Mouse (Mus musculus): ENCODE results near the gene Aldh16a1. TPM values are rescaled to one million over a fixed set of nuclear protein-coding genes. Genes with fewer than 3 reads are reported as not detected.
A peak's percentile ranks its signal among the peaks of the same experiment; 100 is the strongest.

The Aldh16a1 gene
- total and polyA plus RNA-seq, 3 experiments = 26.9 to 49.8 (median 45.1) TPM

GRCm38 (mm10) chr7:45124224-45125143, 29.9 kb downstream of the Aldh16a1 start, which contains the start of gene Rps11 (continued):
- no peak for TF ChIP-seq ZKSCAN1 (IDR thresholded peaks at IDR 0.05; ENCODE audit: borderline replicate concordance, low read depth, low read length)

GRCm38 (mm10) chr7:45123186-45123570, 31.2 kb downstream of the Aldh16a1 start:
- dilution Hi-C loops (cut with MboI; ENCODE audit: extremely low pct_ligation_motif_present, extremely low pct_unique_long_range_greater_than_20kb, low sequenced_read_pairs) = no loop called here
- Histone ChIP-seq H3K27me3 (replicated peaks) (no peaks in the 10 kb centered on the region), H3K4me3 (replicated peaks in 1 of 3; ENCODE audit: low read depth in 2 of 3, low read length in 2 of 3, poor library complexity in 1 of 3) (peak overlapping the region; percentile 73 to 92 (median 84)), H3K4me1 (ENCODE audit: control insufficient read depth in 1 of 2, insufficient read depth in 2 of 2) (peaks cover 10 to 47% of the 10 kb centered on the region in 2 experiments), H3K9me3 (replicated peaks; ENCODE audit: low read length) (no peaks in the 10 kb centered on the region), H3K9ac (ENCODE audit: insufficient read depth, low read depth) (peak overlapping the region; percentile 96), H3K27ac (ENCODE audit: insufficient read depth, low read depth) (peak overlapping the region; percentile 65; the same call in 1 of the 2 replicates), H3K36me3 (replicated peaks in 1 of 2; ENCODE audit: control insufficient read depth in 1 of 2, insufficient read depth in 1 of 2, low read length in 1 of 2) (peaks cover 59 to 79% of the 10 kb centered on the region in 2 experiments), H3K79me2 (replicated peaks; ENCODE audit: control insufficient read depth, extremely low read depth, insufficient read depth, poor library complexity, severe bottlenecking) (peaks cover 40% of the 10 kb centered on the region), H3K4me2 (ENCODE audit: insufficient read depth, low read depth, poor library complexity, severe bottlenecking) (peak overlapping the region; percentile 41)
- peak; percentile 73 for DNase-seq (ENCODE audit: extremely low read depth)
- TF ChIP-seq NELFE (IDR thresholded peaks at IDR 0.05; ENCODE audit: low read depth, low read length) (no peak), MAX (IDR thresholded peaks at IDR 0.05; ENCODE audit: low read length) (peak; percentile 29), CHD1 (IDR thresholded peaks at IDR 0.05; ENCODE audit: low read depth, low read length) (0 out of 2 replicates have a peak, but pooled peaks have one; percentile 7), E2F4 (IDR thresholded peaks at IDR 0.05; ENCODE audit: insufficient replicate concordance, low read depth, low read length) (no peak), ZMIZ1 (IDR thresholded peaks at IDR 0.05; ENCODE audit: low read depth, low read length) (no peak), BHLHE40 (IDR thresholded peaks at IDR 0.05; ENCODE audit: low read depth, low read length) (peak; percentile 81), HCFC1 (IDR thresholded peaks at IDR 0.05; ENCODE audit: low read depth, low read length) (peak; percentile 66), MYC (IDR thresholded peaks at IDR 0.05; ENCODE audit: low read depth, low read length) (0 out of 2 replicates have a peak, but pooled peaks have one; percentile 32), MXI1 (IDR thresholded peaks at IDR 0.05; ENCODE audit: low read depth, low read length) (peak; percentile 88), SIN3A (IDR thresholded peaks at IDR 0.05; ENCODE audit: low read length) (0 out of 2 replicates have a peak, but pooled peaks have one; percentile 43), KAT2A (IDR thresholded peaks at IDR 0.05; ENCODE audit: insufficient replicate concordance, low read length) (0 out of 2 replicates have a peak, but pooled peaks have one; percentile 33), POLR2A (IDR thresholded peaks at IDR 0.05; ENCODE audit: low read depth, low read length) (peak; percentile 43; the same call in 1 of the 2 replicates), POLR2AphosphoS2 (IDR thresholded peaks at IDR 0.05; ENCODE audit: low read depth, low read length) (no peak), RAD21 (IDR thresholded peaks at IDR 0.05; ENCODE audit: low read depth, low read length) (no peak)
- in situ Hi-C loops (cut with MboI; ENCODE audit: low pct_ligation_motif_present, low pct_unique_long_range_greater_than_20kb, low sequenced_read_pairs) = no loop called here

All from CH12.LX (cell line).